Mouse (Mus musculus): ENCODE measurements around the gene Rpl3. TPM values are rescaled to one million over a fixed set of nuclear protein-coding genes. Genes with fewer than 3 reads are reported as not detected.

The Rpl3 gene
- polyA plus RNA-seq, 2 experiments, result 1,384 to 1,569 TPM

DNA sequence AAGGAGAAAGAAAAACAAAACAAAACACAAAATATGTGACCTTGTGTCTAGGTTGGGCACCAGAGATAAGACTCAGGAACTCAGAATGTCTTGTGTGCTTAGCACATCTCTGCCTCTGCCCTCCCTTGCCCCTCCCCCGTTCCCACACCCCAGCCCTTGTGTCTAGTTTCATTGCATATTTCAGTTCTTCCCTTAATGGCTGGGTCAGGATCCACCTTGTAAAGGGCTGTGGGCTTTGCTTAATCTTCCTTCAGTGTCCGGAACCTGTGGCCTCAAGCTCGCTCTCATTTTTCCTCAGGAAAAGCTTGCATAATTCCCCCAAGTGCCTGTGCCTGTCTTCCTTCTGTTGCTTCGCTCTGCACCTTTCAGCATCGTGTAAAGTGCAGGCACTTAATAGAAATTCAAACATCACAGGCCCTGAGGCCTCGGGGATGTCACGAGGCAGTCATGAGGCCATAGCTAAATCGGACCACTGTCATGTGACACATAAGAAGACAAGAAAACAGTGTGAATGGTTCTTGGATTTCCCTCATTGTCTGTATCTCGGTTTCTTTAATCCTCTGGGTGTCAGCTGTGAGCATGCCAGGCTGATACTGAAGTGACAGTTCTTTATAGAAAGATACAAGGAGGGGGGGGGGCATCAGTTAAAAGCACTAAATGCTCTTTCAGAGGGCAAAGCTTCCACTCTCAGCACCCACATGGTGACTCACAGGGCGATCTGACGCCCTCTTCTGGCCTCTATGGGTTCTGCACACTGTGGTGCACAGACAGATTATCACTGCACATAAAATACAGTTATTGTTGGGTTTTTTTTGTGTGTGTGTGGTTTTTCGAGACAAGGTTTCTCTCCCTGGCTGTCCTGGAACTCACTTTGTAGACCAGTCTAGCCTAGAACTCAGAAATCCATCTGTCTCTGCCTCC is 14.1 kb upstream of the Rpl3 start:
- WGBS, result 69% methylated on average over 12 of the region's 12 CpGs
- Histone ChIP-seq H3K9ac (ENCODE audit: low read depth, low read length, severe bottlenecking) (no peak overlapping the region), H3K4me3 (replicated peaks; ENCODE audit: low read length) (no peak overlapping the region), H3K9me3 (ENCODE audit: control insufficient read depth, low read length) (no peaks in the 10 kb centered on the region), H3K4me2 (replicated peaks; ENCODE audit: low read depth, low read length, severe bottlenecking) (no peak overlapping the region), H3K27me3 (ENCODE audit: control insufficient read depth, insufficient read depth, low read length) (no peaks in the 10 kb centered on the region), H3K36me3 (ENCODE audit: control insufficient read depth, insufficient read depth, low read length) (no peaks in the 10 kb centered on the region), H3K27ac (replicated peaks; ENCODE audit: low read depth, low read length) (no peak overlapping the region), H3K4me1 (ENCODE audit: control insufficient read depth, insufficient read depth, low read length) (no peaks in the 10 kb centered on the region)
- DNase-seq (ENCODE audit: low spot score) (no peak), ATAC-seq (ENCODE audit: low FRiP score, low read depth) (no peak)
- TF ChIP-seq POLR2A (IDR thresholded peaks at IDR 0.05; ENCODE audit: borderline replicate concordance, extremely low read depth, insufficient read depth, insufficient read length), result no peak

DNA sequence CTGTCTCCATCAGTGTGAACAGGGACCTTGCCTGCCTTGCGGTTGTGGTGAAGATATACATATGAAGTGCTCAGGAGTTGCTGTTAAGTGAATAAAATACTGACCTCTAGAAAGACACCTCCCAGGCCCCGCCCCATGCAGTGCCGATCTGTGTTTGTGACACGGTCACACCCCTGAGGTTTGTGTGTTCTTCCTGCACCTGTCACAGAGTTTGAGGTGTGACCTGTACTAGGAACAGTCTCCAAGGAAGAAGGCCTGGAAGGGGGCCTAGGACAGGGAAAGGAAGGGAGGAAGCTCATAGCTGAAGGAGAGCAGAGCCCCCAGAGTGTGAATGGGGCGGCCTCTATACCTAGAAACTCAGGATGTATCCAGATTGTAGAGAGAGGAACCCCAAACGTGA is 10.8 kb upstream of the Rpl3 start:
- Histone ChIP-seq H3K9ac (ENCODE audit: low read depth, low read length, severe bottlenecking) (no peak overlapping the region), H3K9me3 (ENCODE audit: control insufficient read depth, low read length) (no peaks in the 10 kb centered on the region), H3K27ac (replicated peaks; ENCODE audit: low read depth, low read length) (no peak overlapping the region), H3K27me3 (ENCODE audit: control insufficient read depth, insufficient read depth, low read length) (no peaks in the 10 kb centered on the region), H3K4me1 (ENCODE audit: control insufficient read depth, insufficient read depth, low read length) (peaks cover under 1% of the 10 kb centered on the region), H3K36me3 (ENCODE audit: control insufficient read depth, insufficient read depth, low read length) (no peaks in the 10 kb centered on the region), H3K4me3 (replicated peaks; ENCODE audit: low read length) (no peak overlapping the region), H3K4me2 (replicated peaks; ENCODE audit: low read depth, low read length, severe bottlenecking) (no peak overlapping the region)
- ATAC-seq (ENCODE audit: low FRiP score, low read depth) (no peak), DNase-seq (ENCODE audit: low spot score) (no peak)
- WGBS, result 84% methylated on average over 6 of the region's 6 CpGs
- no peak for TF ChIP-seq POLR2A (IDR thresholded peaks at IDR 0.05; ENCODE audit: borderline replicate concordance, extremely low read depth, insufficient read depth, insufficient read length)

DNA sequence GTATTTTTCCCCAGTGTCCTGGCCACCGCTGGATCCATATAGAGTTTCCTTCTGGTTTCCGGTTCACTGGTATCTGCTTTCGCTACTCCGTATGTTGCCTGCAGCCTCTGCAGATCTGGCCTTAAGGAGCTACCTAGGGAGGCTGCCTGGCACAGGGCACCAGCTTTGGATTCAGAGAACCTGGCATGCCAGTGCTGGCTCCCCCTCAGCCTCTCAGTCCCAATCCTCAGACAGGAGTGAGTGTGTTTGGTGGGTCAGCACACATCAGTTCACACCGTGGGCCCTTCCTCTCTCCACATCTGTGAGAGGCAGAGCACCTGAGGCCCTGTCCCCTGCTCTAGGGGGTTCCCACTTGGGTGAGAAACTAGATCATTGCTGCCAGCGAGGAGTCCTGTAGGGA is 9.8 kb upstream of the Rpl3 start:
- no peak for ATAC-seq (ENCODE audit: low FRiP score, low read depth)
- DNase-seq (ENCODE audit: low spot score), result no peak
- Histone ChIP-seq H3K9me3 (ENCODE audit: control insufficient read depth, low read length) (no peaks in the 10 kb centered on the region), H3K4me2 (replicated peaks; ENCODE audit: low read depth, low read length, severe bottlenecking) (no peak overlapping the region), H3K4me1 (ENCODE audit: control insufficient read depth, insufficient read depth, low read length) (peaks cover 6% of the 10 kb centered on the region), H3K4me3 (replicated peaks; ENCODE audit: low read length) (no peak overlapping the region), H3K36me3 (ENCODE audit: control insufficient read depth, insufficient read depth, low read length) (no peaks in the 10 kb centered on the region), H3K9ac (ENCODE audit: low read depth, low read length, severe bottlenecking) (no peak overlapping the region), H3K27me3 (ENCODE audit: control insufficient read depth, insufficient read depth, low read length) (no peaks in the 10 kb centered on the region), H3K27ac (replicated peaks; ENCODE audit: low read depth, low read length) (no peak overlapping the region)
- WGBS, result 65% methylated on average over 6 of the region's 6 CpGs
- TF ChIP-seq POLR2A (IDR thresholded peaks at IDR 0.05; ENCODE audit: borderline replicate concordance, extremely low read depth, insufficient read depth, insufficient read length), result no peak

DNA sequence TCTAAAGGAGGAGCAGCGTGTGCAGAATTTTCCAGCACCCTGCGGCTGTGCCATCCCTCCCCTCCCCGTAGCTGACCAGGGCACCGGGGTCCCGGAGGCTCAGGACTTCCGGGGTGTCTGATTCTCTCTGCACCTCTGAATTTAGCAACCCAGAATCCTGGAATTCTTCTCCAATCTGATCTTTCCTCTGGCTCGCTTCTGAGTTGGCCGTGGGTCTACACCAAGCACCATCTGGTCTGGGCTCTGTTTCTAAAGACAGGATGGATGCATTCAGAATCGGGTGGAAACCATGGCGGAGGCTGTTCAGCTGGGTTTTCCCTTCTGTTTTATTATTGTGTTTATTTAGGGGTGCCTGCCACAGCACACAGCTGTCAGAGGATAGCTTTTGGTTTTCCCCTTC is 9.2 kb upstream of the Rpl3 start:
- DNase-seq (ENCODE audit: low spot score) (no peak), ATAC-seq (ENCODE audit: low FRiP score, low read depth) (no peak)
- TF ChIP-seq POLR2A (IDR thresholded peaks at IDR 0.05; ENCODE audit: borderline replicate concordance, extremely low read depth, insufficient read depth, insufficient read length), result no peak
- no peak overlapping the region for H3K27ac ChIP-seq (replicated peaks; ENCODE audit: low read depth, low read length)
- no peaks in the 10 kb centered on the region for H3K27me3 ChIP-seq (ENCODE audit: control insufficient read depth, insufficient read depth, low read length)
- no peaks in the 10 kb centered on the region for H3K36me3 ChIP-seq (ENCODE audit: control insufficient read depth, insufficient read depth, low read length)
- H3K9me3 ChIP-seq (ENCODE audit: control insufficient read depth, low read length), result no peaks in the 10 kb centered on the region
- peaks cover 6% of the 10 kb centered on the region for H3K4me1 ChIP-seq (ENCODE audit: control insufficient read depth, insufficient read depth, low read length)
- WGBS, result 81% methylated on average over 10 of the region's 10 CpGs
- no peak overlapping the region for H3K9ac ChIP-seq (ENCODE audit: low read depth, low read length, severe bottlenecking)
- no peak overlapping the region for H3K4me3 ChIP-seq (replicated peaks; ENCODE audit: low read length)
- no peak overlapping the region for H3K4me2 ChIP-seq (replicated peaks; ENCODE audit: low read depth, low read length, severe bottlenecking)

DNA sequence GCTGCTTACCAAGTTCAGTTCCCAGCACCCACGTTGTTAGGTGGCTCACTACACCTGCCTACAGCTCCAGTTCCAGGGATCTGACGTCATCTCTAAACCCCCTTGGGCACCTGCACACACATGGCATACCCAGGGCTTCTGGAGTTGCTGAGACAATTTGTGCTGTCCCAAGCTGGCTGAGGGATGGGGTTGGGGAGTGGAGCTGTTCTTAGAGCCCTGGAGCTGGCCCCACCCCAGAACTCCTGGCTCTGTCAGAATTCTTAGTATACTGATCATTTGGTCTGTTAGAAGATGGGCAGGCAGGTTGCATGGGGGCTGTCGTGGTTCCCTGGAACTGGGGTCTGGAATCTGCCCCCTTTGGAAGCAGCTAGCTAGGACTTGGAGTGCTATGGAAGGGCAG is 8.5 kb upstream of the Rpl3 start:
- Histone ChIP-seq H3K4me2 (replicated peaks; ENCODE audit: low read depth, low read length, severe bottlenecking) (no peak overlapping the region), H3K27me3 (ENCODE audit: control insufficient read depth, insufficient read depth, low read length) (no peaks in the 10 kb centered on the region), H3K36me3 (ENCODE audit: control insufficient read depth, insufficient read depth, low read length) (no peaks in the 10 kb centered on the region), H3K4me3 (replicated peaks; ENCODE audit: low read length) (no peak overlapping the region), H3K9me3 (ENCODE audit: control insufficient read depth, low read length) (no peaks in the 10 kb centered on the region), H3K4me1 (ENCODE audit: control insufficient read depth, insufficient read depth, low read length) (peaks cover 6% of the 10 kb centered on the region), H3K9ac (ENCODE audit: low read depth, low read length, severe bottlenecking) (no peak overlapping the region), H3K27ac (replicated peaks; ENCODE audit: low read depth, low read length) (no peak overlapping the region)
- DNase-seq (ENCODE audit: low spot score) (no peak), ATAC-seq (ENCODE audit: low FRiP score, low read depth) (no peak)
- WGBS, result 71% methylated on average over 3 of the region's 3 CpGs
- TF ChIP-seq POLR2A (IDR thresholded peaks at IDR 0.05; ENCODE audit: borderline replicate concordance, extremely low read depth, insufficient read depth, insufficient read length), result no peak
